17 mouse cellular contexts compared by ENCODE assay signal in the genomic region with DNA sequence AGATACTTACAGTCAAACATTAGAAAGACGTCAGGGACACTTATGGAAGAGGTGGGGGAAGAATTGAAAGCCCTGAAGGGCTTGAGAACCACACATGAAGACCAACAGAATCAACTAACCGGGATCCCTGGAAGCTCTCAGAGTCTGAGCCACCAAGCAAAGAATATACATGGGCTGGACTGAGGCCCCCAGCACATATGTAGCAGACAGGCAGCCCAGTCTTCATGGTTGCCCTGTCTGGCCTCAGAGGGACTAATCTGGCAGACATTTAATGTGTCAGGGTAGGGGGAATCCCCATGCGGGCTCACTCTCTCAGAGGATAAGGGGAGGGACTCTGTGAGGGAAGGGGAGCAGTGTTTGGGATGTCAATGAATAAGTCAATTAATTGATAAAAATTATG.
"Had no signal": no experiment of that assay in that cellular context is flagged by ENCODE, and none has a peak within 500 bp of the region (broad histone marks: within the 10 kb centered on the region; RNA-seq: fewer than 3 reads in every experiment).

No protein-coding gene starts in this region.

- H3K27ac ChIP-seq: liver, embryonic 13.5 days; liver, embryonic 15.5 days; macrophage; midbrain, embryonic 13.5 days; midbrain, embryonic 15.5 days; neural tube, embryonic 12.5 days; stomach, embryonic 15.5 days; stomach, postnatal 0 days had no signal

- DNase-seq: liver, embryonic 13.5 days; liver, postnatal 0 days; lung, adult 2 months; lung, postnatal 10 days; right cerebral cortex, postnatal 14 days; thymus, adult 2 months; thymus, postnatal 25 days; thymus, postnatal 4 days had no signal

- ATAC-seq: liver, postnatal 0 days; midbrain, embryonic 13.5 days; midbrain, embryonic 15.5 days had no signal

- H3K9me3 ChIP-seq: liver, embryonic 13.5 days; liver, embryonic 15.5 days; megakaryocyte, embryonic 14.5 days; midbrain, embryonic 13.5 days; midbrain, embryonic 15.5 days; neural tube, embryonic 12.5 days; stomach, embryonic 15.5 days had no signal

- H3K9ac ChIP-seq: liver, embryonic 13.5 days; liver, embryonic 15.5 days; liver, postnatal 0 days; midbrain, embryonic 13.5 days; midbrain, embryonic 15.5 days; neural tube, embryonic 12.5 days; stomach, embryonic 15.5 days had no signal

- H3K4me2 ChIP-seq: liver, embryonic 13.5 days; liver, embryonic 15.5 days; midbrain, embryonic 11.5 days; midbrain, embryonic 13.5 days; midbrain, embryonic 15.5 days; neural tube, embryonic 12.5 days; stomach, embryonic 15.5 days had no signal

- H3K4me1 ChIP-seq: liver, embryonic 13.5 days; liver, embryonic 15.5 days; megakaryocyte, embryonic 14.5 days; midbrain, embryonic 13.5 days; midbrain, embryonic 15.5 days; neural tube, embryonic 12.5 days; stomach, embryonic 15.5 days had no signal

- H3K36me3 ChIP-seq: liver, embryonic 13.5 days; liver, embryonic 15.5 days; midbrain, embryonic 13.5 days; midbrain, embryonic 15.5 days; neural tube, embryonic 12.5 days; stomach, embryonic 15.5 days had no signal

- H3K27me3 ChIP-seq: liver, embryonic 13.5 days; liver, embryonic 15.5 days; megakaryocyte, embryonic 14.5 days; midbrain, embryonic 13.5 days; midbrain, embryonic 15.5 days; neural tube, embryonic 12.5 days; stomach, embryonic 15.5 days had no signal

- H3K4me3 ChIP-seq: liver, embryonic 13.5 days; liver, embryonic 15.5 days; megakaryocyte, embryonic 14.5 days; midbrain, embryonic 13.5 days; midbrain, embryonic 15.5 days; neural tube, embryonic 12.5 days; stomach, embryonic 15.5 days had no signal
